Mouse (Mus musculus) forebrain, embryonic 16.5 days (tissue): Measurements from ENCODE around the gene Cercam. TPM values are rescaled to one million over a fixed set of nuclear protein-coding genes. Genes with fewer than 3 reads are reported as not detected.

ENCODE experiments used
- ATAC-seq: fragments of 200-750 bp; cut with Nextera tagmentation; 2 replicates; pipeline ENCODE4 v1.8.0; 2017; ENCODE audit warnings: mild to moderate bottlenecking, moderate library complexity
- H3K27ac ChIP-seq: fragments of 300-500 bp; sonication (generic); 2 replicates; pipeline ENCODE4 v1.5.1; 2014; ENCODE audit warnings: low read length, control low read depth
- H3K27me3 ChIP-seq: fragments of 300-500 bp; sonication (generic); replicated peaks from 2 replicates; pipeline ENCODE4 v1.6.1; 2014; ENCODE audit warnings: low read length; ENCODE audit not compliant: control insufficient read depth, insufficient read depth
- H3K36me3 ChIP-seq: fragments of 300-500 bp; sonication (generic); 2 replicates; pipeline ENCODE4 v1.6.1; 2014; ENCODE audit not compliant: control insufficient read depth, insufficient read depth
- H3K4me1 ChIP-seq: fragments of 300-500 bp; sonication (generic); replicated peaks from 2 replicates; pipeline ENCODE4 v1.6.1; 2014; ENCODE audit warnings: low read length; ENCODE audit not compliant: control insufficient read depth, insufficient read depth
- H3K4me2 ChIP-seq: fragments of 300-500 bp; sonication (generic); 2 replicates; pipeline ENCODE4 v1.6.1; 2014; ENCODE audit warnings: mild to moderate bottlenecking, low read length, control low read depth
- H3K4me3 ChIP-seq: fragments of 300-500 bp; sonication (generic); replicated peaks from 2 replicates; pipeline ENCODE4 v1.5.1; 2014; ENCODE audit warnings: mild to moderate bottlenecking, low read length, control low read depth
- H3K9ac ChIP-seq: fragments of 300-500 bp; sonication (generic); replicated peaks from 2 replicates; pipeline ENCODE4 v1.6.1; 2014; ENCODE audit warnings: low read depth, low read length, control low read depth
- H3K9me3 ChIP-seq: fragments of 300-500 bp; sonication (generic); 2 replicates; pipeline ENCODE4 v1.6.1; 2016; ENCODE audit warnings: low read length; ENCODE audit not compliant: control insufficient read depth
- WGBS: fragments of 180-500 bp; shearing (Covaris S2); extraction: QIAGEN DNeasy Blood & Tissue Kit; methylation state at CpG from one replicate; pipeline ENCODE4 v1.1.7; 2014; 5-methylcytosine and 5-hydroxymethylcytosine counted together
- polyA plus RNA-seq: library from polyadenylated mRNA; unstranded; fragments of >200 nt; fragmentation: Nextera tagmentation; extraction: Ambion mirVana; gene quantifications from 2 replicates; pipeline ENCODE4 v1.2.1, GENCODE M21; 2015

The Cercam gene
- polyA plus RNA-seq, 1 experiment from 2014 or later, result 8.4 TPM

DNA sequence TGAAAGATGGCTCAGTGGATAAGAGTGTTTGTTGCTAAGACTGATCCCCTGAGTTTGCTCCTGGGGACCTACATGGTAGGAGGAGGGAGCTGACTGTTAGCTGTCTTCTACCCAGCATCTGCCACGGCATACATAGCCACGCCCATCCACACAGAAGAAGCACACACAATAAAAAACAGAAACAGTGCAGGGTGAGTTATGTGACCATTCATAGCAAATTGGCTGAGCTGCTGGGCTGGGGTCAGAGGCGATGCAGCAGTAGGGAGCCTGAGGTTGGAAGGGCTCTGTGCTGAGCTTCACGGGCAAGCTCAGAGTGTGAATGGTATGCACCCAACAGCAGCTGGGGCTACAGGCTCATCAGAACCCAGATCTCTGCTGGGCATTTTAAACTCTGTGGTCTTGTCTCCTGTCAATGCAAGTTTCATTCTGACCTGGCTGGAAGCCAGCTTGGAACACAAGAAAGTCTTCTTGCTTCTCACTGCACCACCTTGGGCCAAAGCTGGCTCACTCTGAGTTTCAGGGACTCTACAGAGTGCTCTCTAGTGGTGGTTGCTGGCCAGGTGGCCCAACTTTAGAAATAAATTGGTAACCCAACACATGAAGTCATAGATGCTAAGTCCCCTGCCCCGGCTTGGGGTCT, 19.0 kb upstream of the Cercam start:
- WGBS, result 56% methylated on average over 5 of the region's 5 CpGs
- Histone ChIP-seq H3K36me3 (no peaks in the 10 kb centered on the region), H3K9ac (no peak overlapping the region), H3K27me3 (peaks cover 22% of the 10 kb centered on the region), H3K4me2 (no peak overlapping the region), H3K4me3 (no peak overlapping the region), H3K27ac (no peak overlapping the region), H3K9me3 (no peaks in the 10 kb centered on the region), H3K4me1 (peaks cover 16% of the 10 kb centered on the region)
- no peak for ATAC-seq

- H3K4me1 ChIP-seq, result no peaks in the 10 kb centered on the region
- no peak overlapping the region for H3K4me2 ChIP-seq
- no peaks in the 10 kb centered on the region for H3K36me3 ChIP-seq
- WGBS, result 31% methylated on average over 4 of the region's 4 CpGs
- H3K4me3 ChIP-seq, result no peak overlapping the region
- no peaks in the 10 kb centered on the region for H3K9me3 ChIP-seq
- ATAC-seq, result no peak
- H3K27ac ChIP-seq, result no peak overlapping the region
- H3K27me3 ChIP-seq, result no peaks in the 10 kb centered on the region; the same call in 1 of the 2 replicates
- H3K9ac ChIP-seq, result no peak overlapping the region
These were observed 15.9 kb upstream of the Cercam start for GRCm38 (mm10) chr2:29852957-29853485.

- Histone ChIP-seq H3K27ac (no peak overlapping the region), H3K4me3 (no peak overlapping the region), H3K4me1 (no peaks in the 10 kb centered on the region), H3K9ac (no peak overlapping the region), H3K36me3 (no peaks in the 10 kb centered on the region), H3K4me2 (no peak overlapping the region), H3K9me3 (no peaks in the 10 kb centered on the region), H3K27me3 (no peaks in the 10 kb centered on the region; the same call in 1 of the 2 replicates)
- no peak for ATAC-seq
- 72% methylated on average over 5 of the region's 5 CpGs for WGBS
These were observed 15.2 kb upstream of the Cercam start for GRCm38 (mm10) chr2:29853736-29854135.

DNA sequence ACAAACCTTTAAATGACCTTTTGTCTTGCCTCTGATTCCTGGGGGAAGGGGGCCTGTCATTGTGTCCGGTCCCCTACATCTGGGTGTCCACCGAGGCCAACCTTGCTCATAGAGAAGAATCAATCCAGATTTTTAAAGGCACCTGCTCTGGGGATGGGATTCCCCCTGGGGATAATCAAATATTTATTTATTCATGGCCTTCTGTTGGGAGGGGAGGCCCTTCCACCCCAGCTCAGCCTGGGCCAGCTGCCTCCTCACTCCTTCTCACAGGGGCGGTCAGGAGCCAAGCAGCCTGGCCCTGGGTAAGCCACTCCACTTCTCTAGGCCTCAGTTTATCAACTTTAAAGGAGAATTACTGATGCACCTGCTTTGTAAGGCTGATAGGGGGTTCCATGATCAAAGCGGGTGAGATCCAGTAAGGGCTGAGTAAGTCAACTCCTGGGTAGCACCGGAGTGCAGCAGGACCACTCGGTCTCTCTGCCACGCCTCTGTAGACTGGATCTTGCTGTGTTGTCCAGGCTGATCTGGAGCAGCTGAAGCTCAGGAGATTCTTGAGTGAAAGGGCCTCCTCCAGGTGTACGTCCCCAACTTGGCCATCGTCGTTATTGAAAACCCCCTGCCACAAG, 13.3 kb upstream of the Cercam start:
- Histone ChIP-seq H3K4me2 (no peak overlapping the region), H3K4me3 (no peak overlapping the region), H3K9me3 (no peaks in the 10 kb centered on the region), H3K4me1 (no peaks in the 10 kb centered on the region), H3K27ac (no peak overlapping the region), H3K9ac (no peak overlapping the region), H3K27me3 (no peaks in the 10 kb centered on the region; the same call in 1 of the 2 replicates), H3K36me3 (no peaks in the 10 kb centered on the region)
- 71% methylated on average over 10 of the region's 10 CpGs for WGBS
- ATAC-seq, result no peak

GRCm38 (mm10) chr2:29856451-29857260, 12.3 kb upstream of the Cercam start:
- no peak for ATAC-seq
- Histone ChIP-seq H3K36me3 (no peaks in the 10 kb centered on the region), H3K9ac (no peak overlapping the region), H3K4me1 (no peaks in the 10 kb centered on the region), H3K4me3 (no peak overlapping the region), H3K9me3 (no peaks in the 10 kb centered on the region), H3K27ac (no peak overlapping the region), H3K4me2 (no peak overlapping the region), H3K27me3 (no peaks in the 10 kb centered on the region)
- 4% methylated on average over 19 of the region's 19 CpGs for WGBS

GRCm38 (mm10) chr2:29857341-29857740, 11.6 kb upstream of the Cercam start:
- 34% methylated on average over 2 of the region's 2 CpGs for WGBS
- no peaks in the 10 kb centered on the region for H3K9me3 ChIP-seq
- no peak overlapping the region for H3K4me2 ChIP-seq
- H3K27ac ChIP-seq, result no peak overlapping the region
- H3K27me3 ChIP-seq, result no peaks in the 10 kb centered on the region
- no peak overlapping the region for H3K9ac ChIP-seq
- H3K4me3 ChIP-seq, result no peak overlapping the region
- H3K36me3 ChIP-seq, result no peaks in the 10 kb centered on the region
- no peak for ATAC-seq
- H3K4me1 ChIP-seq, result no peaks in the 10 kb centered on the region

GRCm38 (mm10) chr2:29857967-29858366, 11.0 kb upstream of the Cercam start:
- H3K4me2 ChIP-seq, result no peak overlapping the region
- no peak overlapping the region for H3K27ac ChIP-seq
- H3K36me3 ChIP-seq, result no peaks in the 10 kb centered on the region
- ATAC-seq, result no peak
- H3K27me3 ChIP-seq, result no peaks in the 10 kb centered on the region
- no peaks in the 10 kb centered on the region for H3K4me1 ChIP-seq
- 71% methylated on average over 5 of the region's 5 CpGs for WGBS
- H3K4me3 ChIP-seq, result no peak overlapping the region
- H3K9me3 ChIP-seq, result no peaks in the 10 kb centered on the region
- no peak overlapping the region for H3K9ac ChIP-seq

DNA sequence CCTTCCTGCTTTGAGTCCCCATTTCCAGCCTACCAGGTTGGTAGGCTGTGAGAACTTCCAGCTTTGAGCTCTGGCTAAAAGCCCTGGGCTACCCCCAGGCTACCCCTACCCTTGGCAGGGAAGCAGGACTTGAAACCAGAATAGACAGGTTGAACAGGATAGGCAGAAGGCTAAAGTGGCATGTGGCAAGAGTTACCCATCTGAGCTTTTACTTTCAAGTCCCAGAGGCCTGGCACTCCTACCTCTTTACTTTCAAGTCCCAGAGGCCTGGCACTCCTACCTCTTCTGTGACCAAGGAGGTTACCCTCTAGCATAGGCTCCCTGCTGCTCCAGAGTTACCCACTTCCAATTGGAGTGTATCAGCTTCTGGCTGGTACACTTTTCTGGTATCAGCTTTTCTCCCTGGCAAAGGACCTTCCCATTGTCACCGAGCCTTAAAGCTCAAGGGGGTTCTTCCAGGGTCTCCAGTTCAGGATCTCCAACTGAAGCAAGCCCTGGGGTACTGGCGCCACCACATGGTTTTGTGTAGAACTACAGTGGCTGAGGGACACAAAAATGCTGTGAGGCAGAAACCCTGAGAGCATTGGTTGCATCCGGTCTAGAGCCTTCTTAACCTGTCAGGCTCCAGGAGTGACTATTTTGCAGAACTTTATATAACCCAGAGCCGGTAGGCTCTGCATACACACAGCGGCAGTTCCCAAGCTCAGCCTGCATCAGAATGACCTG, 10.1 kb upstream of the Cercam start:
- H3K36me3 ChIP-seq, result no peaks in the 10 kb centered on the region
- no peaks in the 10 kb centered on the region for H3K9me3 ChIP-seq
- no peaks in the 10 kb centered on the region for H3K27me3 ChIP-seq
- WGBS, result 12% methylated on average over 5 of the region's 5 CpGs
- no peak overlapping the region for H3K4me2 ChIP-seq
- H3K4me1 ChIP-seq, result no peaks in the 10 kb centered on the region
- ATAC-seq, result no peak
- H3K4me3 ChIP-seq, result no peak overlapping the region
- H3K27ac ChIP-seq, result no peak overlapping the region
- no peak overlapping the region for H3K9ac ChIP-seq

- WGBS, result 73% methylated on average over 4 of the region's 4 CpGs
- Histone ChIP-seq H3K27ac (no peak overlapping the region), H3K4me1 (peaks cover 11% of the 10 kb centered on the region), H3K36me3 (no peaks in the 10 kb centered on the region), H3K4me2 (no peak overlapping the region), H3K9me3 (no peaks in the 10 kb centered on the region), H3K27me3 (no peaks in the 10 kb centered on the region), H3K4me3 (no peak overlapping the region), H3K9ac (no peak overlapping the region)
- no peak for ATAC-seq
These were observed 3.8 kb upstream of the Cercam start for GRCm38 (mm10) chr2:29865125-29865524.
